Mouse (Mus musculus) forebrain, embryonic 15.5 days (tissue): Measurements from ENCODE around the gene Vill. TPM values are rescaled to one million over a fixed set of nuclear protein-coding genes. Genes with fewer than 3 reads are reported as not detected.
A peak's percentile ranks its signal among the peaks of the same experiment; 100 is the strongest.

Experiments
- ATAC-seq: fragments of 200-750 bp; cut with Nextera tagmentation; replicated peaks from 2 replicates; pipeline ENCODE4 v1.8.0; 2017; ENCODE audit warnings: mild to moderate bottlenecking, moderate TSS enrichment, moderate library complexity
- H3K27ac ChIP-seq: fragments of 300-500 bp; sonication (generic); replicated peaks from 2 replicates; pipeline ENCODE4 v1.5.1; 2015; ENCODE audit warnings: mild to moderate bottlenecking, inconsistent platforms
- H3K27me3 ChIP-seq: fragments of 300-500 bp; sonication (generic); 2 replicates; pipeline ENCODE4 v1.6.1; 2015; ENCODE audit warnings: inconsistent platforms
- H3K36me3 ChIP-seq: fragments of 300-500 bp; sonication (generic); 2 replicates; pipeline ENCODE4 v1.6.1; 2015; ENCODE audit warnings: mild to moderate bottlenecking, inconsistent platforms
- H3K4me1 ChIP-seq: fragments of 300-500 bp; sonication (generic); 2 replicates; pipeline ENCODE4 v1.6.1; 2015; ENCODE audit warnings: inconsistent platforms
- H3K4me2 ChIP-seq: fragments of 300-500 bp; sonication (generic); replicated peaks from 2 replicates; pipeline ENCODE4 v1.6.1; 2015; ENCODE audit warnings: mild to moderate bottlenecking, inconsistent platforms
- H3K4me3 ChIP-seq: fragments of 300-500 bp; sonication (generic); 2 replicates; pipeline ENCODE4 v1.5.1; 2015; ENCODE audit warnings: mild to moderate bottlenecking, inconsistent platforms
- H3K9ac ChIP-seq: fragments of 300-500 bp; sonication (generic); replicated peaks from 2 replicates; pipeline ENCODE4 v1.6.1; 2015; ENCODE audit warnings: mild to moderate bottlenecking, inconsistent platforms
- H3K9me3 ChIP-seq: fragments of 300-500 bp; sonication (generic); 2 replicates; pipeline ENCODE4 v1.6.1; 2016; ENCODE audit warnings: inconsistent platforms
- WGBS: fragments of 180-500 bp; shearing (Covaris S2); methylation state at CpG from one replicate; pipeline ENCODE4 v1.1.7; 2015; ENCODE audit warnings: mixed read lengths; 5-methylcytosine and 5-hydroxymethylcytosine counted together
- polyA plus RNA-seq: library from polyadenylated mRNA; unstranded; fragments of >200 nt; fragmentation: Nextera tagmentation; extraction: Ambion mirVana; gene quantifications from 2 replicates; pipeline ENCODE4 v1.2.1, GENCODE M21; 2015

Gene Vill
- polyA plus RNA-seq, 1 experiment from 2014 or later, result 2.7 TPM

DNA sequence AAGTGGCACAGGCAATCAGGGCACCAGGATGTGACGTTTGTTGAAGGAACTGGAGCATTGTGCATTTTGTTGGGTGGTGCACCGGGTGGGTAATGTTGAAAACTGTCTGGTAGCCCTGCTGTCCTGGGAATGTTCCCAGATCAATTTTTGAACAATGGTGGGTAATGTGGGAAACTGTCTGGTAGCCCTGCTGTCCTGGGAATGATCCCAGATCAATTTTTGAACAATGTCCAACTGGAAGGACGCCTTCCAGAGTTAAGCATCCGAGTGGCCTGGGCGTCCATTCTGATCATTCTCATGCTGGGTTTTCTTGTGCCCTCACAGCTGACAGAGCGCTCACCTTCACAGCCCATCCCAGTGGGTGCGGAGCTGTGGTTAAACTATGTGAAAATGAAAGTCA lies 25.2 kb upstream of the Vill start:
- Histone ChIP-seq H3K9me3 (no peaks in the 10 kb centered on the region), H3K9ac (no peak overlapping the region), H3K4me3 (no peak overlapping the region), H3K4me1 (peaks cover 7% of the 10 kb centered on the region; the same call in 1 of the 2 replicates), H3K27me3 (no peaks in the 10 kb centered on the region), H3K36me3 (0 out of 2 replicates have a peak, but pooled peaks cover 2% of the 10 kb centered on the region), H3K27ac (no peak overlapping the region), H3K4me2 (no peak overlapping the region)
- no peak for ATAC-seq
- 82% methylated on average over 7 of the region's 7 CpGs for WGBS

- Histone ChIP-seq H3K27me3 (no peaks in the 10 kb centered on the region), H3K27ac (no peak overlapping the region), H3K9ac (no peak overlapping the region), H3K36me3 (0 out of 2 replicates have a peak, but pooled peaks cover 2% of the 10 kb centered on the region), H3K9me3 (no peaks in the 10 kb centered on the region), H3K4me3 (no peak overlapping the region), H3K4me2 (no peak overlapping the region), H3K4me1 (peaks cover 19% of the 10 kb centered on the region)
- ATAC-seq, result no peak
- WGBS, result 96% methylated on average over 27 of the region's 27 CpGs
Measured at GRCm38 (mm10) chr9:119028226-119029195, 24.1 kb upstream of the Vill start.

DNA sequence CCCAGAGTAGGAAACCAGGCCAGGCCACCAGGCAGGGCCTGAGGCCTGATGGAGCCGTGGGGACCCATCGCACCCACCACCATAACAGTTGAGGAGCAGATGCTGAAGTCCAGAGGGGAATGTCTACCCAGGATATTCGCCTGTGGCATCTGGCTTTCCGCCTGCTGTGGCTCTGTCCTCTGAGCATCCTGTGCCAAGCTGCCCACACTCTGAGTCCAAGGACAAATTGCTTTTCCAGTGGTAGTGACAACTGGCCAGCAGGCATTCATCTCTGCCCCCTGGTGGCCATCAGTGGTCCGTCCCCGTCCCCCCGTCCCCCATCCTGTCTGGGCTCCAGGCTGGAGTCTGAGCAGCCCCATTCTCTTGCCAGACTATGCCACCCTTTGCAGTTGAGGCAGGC lies 23.0 kb upstream of the Vill start:
- Histone ChIP-seq H3K27ac (no peak overlapping the region), H3K4me1 (peaks cover 29% of the 10 kb centered on the region), H3K4me3 (no peak overlapping the region), H3K4me2 (no peak overlapping the region), H3K9me3 (no peaks in the 10 kb centered on the region), H3K9ac (no peak overlapping the region), H3K27me3 (no peaks in the 10 kb centered on the region), H3K36me3 (0 out of 2 replicates have a peak, but pooled peaks cover 2% of the 10 kb centered on the region)
- 48% methylated on average over 7 of the region's 7 CpGs for WGBS
- ATAC-seq, result no peak

GRCm38 (mm10) chr9:119031038-119031437 lies 21.5 kb upstream of the Vill start:
- no peak for ATAC-seq
- H3K36me3 ChIP-seq, result 0 out of 2 replicates have a peak, but pooled peaks cover 2% of the 10 kb centered on the region
- H3K4me3 ChIP-seq, result no peak overlapping the region
- H3K27ac ChIP-seq, result no peak overlapping the region
- H3K4me1 ChIP-seq, result peaks cover 43% of the 10 kb centered on the region
- H3K9ac ChIP-seq, result no peak overlapping the region
- no peaks in the 10 kb centered on the region for H3K27me3 ChIP-seq
- H3K4me2 ChIP-seq, result no peak overlapping the region
- no peaks in the 10 kb centered on the region for H3K9me3 ChIP-seq
- 90% methylated on average over 4 of the region's 4 CpGs for WGBS

- no peak for ATAC-seq
- H3K9ac ChIP-seq, result no peak overlapping the region
- H3K27ac ChIP-seq, result no peak overlapping the region
- H3K27me3 ChIP-seq, result no peaks in the 10 kb centered on the region
- 0 out of 2 replicates have a peak, but pooled peaks cover 2% of the 10 kb centered on the region for H3K36me3 ChIP-seq
- H3K4me1 ChIP-seq, result peaks cover 47% of the 10 kb centered on the region
- no peaks in the 10 kb centered on the region for H3K9me3 ChIP-seq
- no peak overlapping the region for H3K4me3 ChIP-seq
- no peak overlapping the region for H3K4me2 ChIP-seq
- WGBS, result 83% methylated on average over 14 of the region's 14 CpGs
Measured at GRCm38 (mm10) chr9:119031772-119032171, 20.8 kb upstream of the Vill start.

DNA sequence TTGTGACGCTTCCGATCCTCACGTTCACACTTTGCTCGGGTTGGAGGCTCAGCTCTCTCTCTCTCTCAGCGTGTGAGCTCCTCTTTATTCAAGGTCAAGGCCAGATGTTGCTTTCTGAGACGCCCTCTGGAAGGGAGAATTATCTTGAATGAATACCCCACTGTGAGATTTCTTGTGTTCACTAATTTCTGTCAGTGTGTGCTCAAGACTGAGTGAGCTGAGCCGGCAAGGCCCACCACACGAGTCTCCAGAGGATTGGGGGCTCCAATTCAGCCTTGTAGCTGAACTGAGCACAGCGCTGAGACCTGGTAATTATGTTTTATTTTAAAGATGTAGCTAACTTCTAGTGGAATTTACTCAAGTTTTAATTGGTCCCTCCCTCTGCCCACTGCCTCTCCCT lies 20.0 kb upstream of the Vill start:
- peak overlapping the region; percentile 38; the same call in 1 of the 2 replicates for H3K27ac ChIP-seq
- no peaks in the 10 kb centered on the region for H3K27me3 ChIP-seq
- no peaks in the 10 kb centered on the region for H3K9me3 ChIP-seq
- whole genome bisulfite sequencing, result 22% methylated on average over 9 of the region's 9 CpGs
- ATAC-seq, result no peak
- no peak overlapping the region for H3K9ac ChIP-seq
- H3K36me3 ChIP-seq, result 0 out of 2 replicates have a peak, but pooled peaks cover 2% of the 10 kb centered on the region
- no peak overlapping the region for H3K4me2 ChIP-seq
- H3K4me3 ChIP-seq, result no peak overlapping the region
- peaks cover 52% of the 10 kb centered on the region for H3K4me1 ChIP-seq

DNA sequence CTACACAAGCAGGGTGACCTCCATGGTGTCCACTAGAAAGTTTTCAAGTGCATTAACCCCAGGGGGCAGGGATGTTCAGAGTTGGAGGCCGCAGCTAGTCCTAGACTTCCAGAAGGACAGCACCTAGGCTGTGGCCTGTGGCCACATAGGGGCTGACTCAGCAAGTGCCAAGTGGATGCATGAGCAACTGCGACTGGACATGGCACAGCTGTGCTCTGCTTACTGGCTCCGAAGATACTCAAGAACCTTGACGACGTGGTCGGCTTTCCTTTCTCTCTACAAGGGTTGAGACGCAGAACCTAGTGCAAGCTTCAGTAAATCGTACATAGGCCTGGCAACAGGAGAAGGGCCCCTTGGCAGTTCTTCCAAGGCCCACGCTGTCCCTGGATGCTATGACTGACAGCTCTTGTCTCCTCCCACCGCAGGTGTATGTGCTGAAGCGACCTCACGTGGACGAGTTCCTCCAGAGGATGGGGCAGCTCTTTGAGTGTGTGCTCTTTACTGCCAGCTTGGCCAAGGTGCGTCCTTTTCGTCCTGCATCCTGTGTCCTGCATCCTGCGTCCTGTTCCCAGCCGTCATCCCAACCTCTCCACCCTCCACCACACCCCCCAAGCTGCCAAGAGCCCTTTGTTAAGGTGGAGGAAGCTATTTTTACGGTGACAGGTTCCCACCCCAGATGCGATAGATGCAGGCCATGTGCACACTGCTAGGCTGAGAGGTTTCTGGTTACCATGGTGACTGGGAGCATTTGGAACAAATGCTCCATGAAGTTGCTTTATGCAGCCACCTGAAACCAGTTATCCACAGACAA lies 19.3 kb upstream of the Vill start:
- no peaks in the 10 kb centered on the region for H3K27me3 ChIP-seq
- peak overlapping the region; percentile 38 for H3K27ac ChIP-seq
- whole genome bisulfite sequencing, result 45% methylated on average over 19 of the region's 19 CpGs
- peaks cover 52% of the 10 kb centered on the region for H3K4me1 ChIP-seq
- H3K4me3 ChIP-seq, result no peak overlapping the region
- ATAC-seq, result peak; percentile 68
- no peak overlapping the region for H3K9ac ChIP-seq
- no peak overlapping the region for H3K4me2 ChIP-seq
- no peaks in the 10 kb centered on the region for H3K9me3 ChIP-seq
- 0 out of 2 replicates have a peak, but pooled peaks cover 3% of the 10 kb centered on the region for H3K36me3 ChIP-seq

DNA sequence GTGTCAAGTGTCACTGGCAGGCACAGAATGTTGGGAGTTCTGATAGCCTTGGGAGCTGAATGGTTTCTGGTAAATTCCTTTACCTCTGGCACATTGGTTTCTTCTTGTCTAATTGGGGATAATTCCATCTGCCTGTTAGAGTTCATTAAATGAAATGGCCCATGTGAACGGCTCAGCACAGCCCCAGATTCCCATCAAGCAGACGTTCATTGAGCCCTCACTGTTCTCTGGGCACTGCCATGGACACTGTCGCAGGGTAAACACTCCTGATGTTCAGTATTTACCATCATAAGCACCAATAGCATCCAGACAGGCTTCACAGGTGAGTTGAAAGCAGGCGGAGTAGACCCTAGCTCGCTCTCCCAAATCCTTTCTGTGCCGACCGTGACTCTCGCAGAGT lies 18.5 kb upstream of the Vill start:
- Histone ChIP-seq H3K4me2 (no peak overlapping the region), H3K27ac (peak overlapping the region; percentile 38), H3K4me3 (no peak overlapping the region), H3K27me3 (no peaks in the 10 kb centered on the region), H3K9ac (no peak overlapping the region), H3K4me1 (peaks cover 52% of the 10 kb centered on the region), H3K9me3 (no peaks in the 10 kb centered on the region), H3K36me3 (0 out of 2 replicates have a peak, but pooled peaks cover 5% of the 10 kb centered on the region)
- WGBS, result 58% methylated on average over 8 of the region's 8 CpGs
- ATAC-seq, result no peak

GRCm38 (mm10) chr9:119034676-119035665 lies 17.6 kb upstream of the Vill start:
- peaks cover 53% of the 10 kb centered on the region for H3K4me1 ChIP-seq
- WGBS, result 39% methylated on average over 29 of the region's 29 CpGs
- H3K9ac ChIP-seq, result no peak overlapping the region

DNA sequence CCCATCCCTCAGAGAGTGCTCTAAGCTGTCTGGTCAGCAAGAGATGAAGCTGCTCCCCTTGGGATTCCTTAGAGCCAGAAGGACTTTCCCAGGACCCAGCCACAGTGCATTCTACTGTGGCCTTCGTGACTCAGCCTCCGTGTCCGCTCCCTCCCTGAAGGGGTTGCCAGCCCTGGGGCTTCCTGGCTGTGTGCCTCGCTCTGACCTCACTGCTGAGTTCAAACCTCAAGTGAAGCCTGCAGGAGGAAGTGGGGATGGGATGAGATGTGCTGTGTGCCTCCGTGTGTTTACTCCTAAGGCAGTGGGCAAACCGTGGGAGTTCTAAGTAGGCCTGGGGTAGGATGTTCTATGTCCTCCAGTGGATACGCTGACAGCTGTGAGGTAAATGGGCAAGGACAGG lies 16.7 kb upstream of the Vill start:
- 69% methylated on average over 7 of the region's 7 CpGs for WGBS
- no peak overlapping the region for H3K9ac ChIP-seq
- H3K9me3 ChIP-seq, result no peaks in the 10 kb centered on the region
- H3K27me3 ChIP-seq, result no peaks in the 10 kb centered on the region
- H3K4me3 ChIP-seq, result no peak overlapping the region
- H3K4me1 ChIP-seq, result peaks cover 59% of the 10 kb centered on the region
- H3K27ac ChIP-seq, result no peak overlapping the region
- H3K4me2 ChIP-seq, result no peak overlapping the region
- 0 out of 2 replicates have a peak, but pooled peaks cover 2% of the 10 kb centered on the region for H3K36me3 ChIP-seq
- ATAC-seq, result no peak

More at GRCm38 (mm10) chr9:119034676-119035665, 17.6 kb upstream of the Vill start:
- no peak overlapping the region for H3K4me2 ChIP-seq
- H3K27ac ChIP-seq, result peak overlapping the region; percentile 38; the same call in 1 of the 2 replicates
- H3K36me3 ChIP-seq, result 0 out of 2 replicates have a peak, but pooled peaks cover 5% of the 10 kb centered on the region
- H3K9me3 ChIP-seq, result no peaks in the 10 kb centered on the region
- no peak for ATAC-seq
- H3K4me3 ChIP-seq, result no peak overlapping the region
- no peaks in the 10 kb centered on the region for H3K27me3 ChIP-seq
